Mouse (Mus musculus) inflammation-experienced regulatory T-cells, adult 6 months (primary cell): ENCODE results near the gene Nrk. TPM values are rescaled to one million over a fixed set of nuclear protein-coding genes. Genes with fewer than 3 reads are reported as not detected.

Experiments used
- ATAC-seq: one replicate; pipeline ENCODE4 v1.8.0; 2017
- polyA plus RNA-seq, 3 experiments: library from polyadenylated mRNA; unstranded; fragments of 100-300 nt; shearing (Covaris generic); gene quantifications; one replicate each; pipeline ENCODE4 v1.2.1; 2017

Nrk gene
- polyA plus RNA-seq, result not detected

- no peak for ATAC-seq
Measured at GRCm38 (mm10) chrX:138914041-138914776, at the start of gene Nrk. Gene Nrk (plus strand): TSS chrX:138914430.

- ATAC-seq, result no peak
Measured at GRCm38 (mm10) chrX:138913366-138913765, 864 bp upstream of the Nrk start.

GRCm38 (mm10) chrX:138914777-138915114 is 516 bp downstream of the Nrk start:
- ATAC-seq, result no peak

GRCm38 (mm10) chrX:138919030-138919429 is 4.8 kb downstream of the Nrk start:
- no peak for ATAC-seq

- ATAC-seq, result no peak
Measured at GRCm38 (mm10) chrX:138943905-138944304, 29.7 kb downstream of the Nrk start.

GRCm38 (mm10) chrX:138960713-138961112 is 46.5 kb downstream of the Nrk start:
- ATAC-seq, result no peak

GRCm38 (mm10) chrX:138978501-138978900 is 64.3 kb downstream of the Nrk start:
- ATAC-seq, result no peak

GRCm38 (mm10) chrX:138979249-138979648 is 65.0 kb downstream of the Nrk start:
- ATAC-seq, result no peak

GRCm38 (mm10) chrX:139014524-139014923 is 100.3 kb downstream of the Nrk start:
- no peak for ATAC-seq

GRCm38 (mm10) chrX:139016540-139016939 is 102.3 kb downstream of the Nrk start:
- ATAC-seq, result no peak

- no peak for ATAC-seq
Measured at GRCm38 (mm10) chrX:139026532-139027097, 112.4 kb downstream of the Nrk start.

GRCm38 (mm10) chrX:139027296-139027695 is 113.1 kb downstream of the Nrk start:
- no peak for ATAC-seq

- no peak for ATAC-seq
Measured at GRCm38 (mm10) chrX:139027909-139028308, 113.7 kb downstream of the Nrk start.

GRCm38 (mm10) chrX:139037666-139038065 is 123.4 kb downstream of the Nrk start:
- ATAC-seq, result no peak

- ATAC-seq, result no peak
Measured at GRCm38 (mm10) chrX:139039314-139039713, 125.1 kb downstream of the Nrk start.

- ATAC-seq, result no peak
Measured at GRCm38 (mm10) chrX:139041148-139041547, 126.9 kb downstream of the Nrk start.

GRCm38 (mm10) chrX:139051976-139052375 is 137.7 kb downstream of the Nrk start:
- no peak for ATAC-seq

GRCm38 (mm10) chrX:139053149-139053548 is 138.9 kb downstream of the Nrk start:
- no peak for ATAC-seq

Other genes starting within 250 kb of the Nrk start
- not detected for gene Serpina7, start 170.8 kb downstream of the Nrk start, polyA plus RNA-seq
- not detected for gene 4930513O06Rik, start 171.8 kb downstream of the Nrk start, polyA plus RNA-seq